Mouse (Mus musculus): ENCODE data around the gene Plcb1. TPM values are rescaled to one million over a fixed set of nuclear protein-coding genes. Genes with fewer than 3 reads are reported as not detected.
A peak's percentile ranks its signal among the peaks of the same experiment; 100 is the strongest.
"Not testable (repeated sequence)": the region's sequence is repeated elsewhere in the genome, so short reads cannot be mapped to it uniquely, and the experiment has no call there.

Gene Plcb1
- polyA plus RNA-seq, 1 experiment from 2014 or later = 23.0 TPM

- DNase-seq (ENCODE audit: low spot score) (no peak), ATAC-seq (no peak)
- 87% methylated on average over 5 of the region's 5 CpGs for WGBS
- no peak overlapping the region for H3K9ac ChIP-seq (ENCODE audit: low read length)
- no peaks in the 10 kb centered on the region for H3K4me1 ChIP-seq (ENCODE audit: control insufficient read depth, insufficient read depth, low read length)
- H3K36me3 ChIP-seq (ENCODE audit: control insufficient read depth, insufficient read depth, low read length) = no peaks in the 10 kb centered on the region
- no peak overlapping the region for H3K4me3 ChIP-seq (ENCODE audit: low read depth, low read length)
- H3K9me3 ChIP-seq (replicated peaks; ENCODE audit: control insufficient read depth, low read length) = no peaks in the 10 kb centered on the region
- no peak overlapping the region for H3K4me2 ChIP-seq (ENCODE audit: low read length)
- H3K27ac ChIP-seq (ENCODE audit: low read depth, low read length) = no peak overlapping the region
- no peaks in the 10 kb centered on the region for H3K27me3 ChIP-seq (replicated peaks; ENCODE audit: control insufficient read depth, insufficient read depth, low read length)
Measured at GRCm38 (mm10) chr2:135362948-135363347, 577.1 kb downstream of the Plcb1 start.

GRCm38 (mm10) chr2:135370259-135370835, 584.5 kb downstream of the Plcb1 start:
- ATAC-seq (no peak), DNase-seq (ENCODE audit: low spot score) (no peak)
- Histone ChIP-seq H3K9ac (ENCODE audit: low read length) (no peak overlapping the region), H3K4me2 (ENCODE audit: low read length) (no peak overlapping the region), H3K9me3 (replicated peaks; ENCODE audit: control insufficient read depth, low read length) (no peaks in the 10 kb centered on the region), H3K27ac (ENCODE audit: low read depth, low read length) (no peak overlapping the region), H3K4me1 (ENCODE audit: control insufficient read depth, insufficient read depth, low read length) (no peaks in the 10 kb centered on the region), H3K27me3 (replicated peaks; ENCODE audit: control insufficient read depth, insufficient read depth, low read length) (no peaks in the 10 kb centered on the region), H3K4me3 (ENCODE audit: low read depth, low read length) (no peak overlapping the region), H3K36me3 (ENCODE audit: control insufficient read depth, insufficient read depth, low read length) (no peaks in the 10 kb centered on the region)
- WGBS = 84% methylated on average over 10 of the region's 10 CpGs

- H3K4me1 ChIP-seq (ENCODE audit: control insufficient read depth, insufficient read depth, low read length); H3K9me3 ChIP-seq (replicated peaks; ENCODE audit: control insufficient read depth, low read length); H3K36me3 ChIP-seq (ENCODE audit: control insufficient read depth, insufficient read depth, low read length); H3K9ac ChIP-seq (ENCODE audit: low read length); H3K4me3 ChIP-seq (ENCODE audit: low read depth, low read length); H3K27me3 ChIP-seq (replicated peaks; ENCODE audit: control insufficient read depth, insufficient read depth, low read length); H3K4me2 ChIP-seq (ENCODE audit: low read length); H3K27ac ChIP-seq (ENCODE audit: low read depth, low read length); ATAC-seq: not testable (repeated sequence)
- peak; percentile 47 for DNase-seq (ENCODE audit: low spot score)
- WGBS = 19% methylated on average over 7 of the region's 7 CpGs
Measured at GRCm38 (mm10) chr2:135380796-135381195, 594.9 kb downstream of the Plcb1 start.

DNA sequence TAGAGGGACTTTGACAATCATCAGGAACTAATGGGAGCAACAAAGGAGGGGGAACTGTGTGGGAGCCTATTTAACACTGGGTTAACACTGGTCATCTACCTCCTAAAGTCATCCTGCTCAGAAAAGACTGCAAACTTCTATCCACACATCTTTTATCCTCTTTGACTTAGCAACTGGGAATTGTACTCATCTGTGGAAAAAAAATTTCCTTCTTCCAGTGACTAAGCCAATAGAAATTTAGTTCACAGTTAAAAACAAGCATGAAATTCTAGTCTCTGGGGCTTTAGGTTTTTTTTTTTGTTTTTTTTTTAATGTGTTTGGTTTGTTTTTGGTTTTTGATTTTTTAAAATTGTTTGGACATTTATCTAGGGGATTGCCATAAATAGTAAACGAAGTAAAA, 595.5 kb downstream of the Plcb1 start:
- no peak overlapping the region for H3K9ac ChIP-seq (ENCODE audit: low read length)

GRCm38 (mm10) chr2:135387990-135388389, 602.1 kb downstream of the Plcb1 start:
- H3K27me3 ChIP-seq (replicated peaks; ENCODE audit: control insufficient read depth, insufficient read depth, low read length) = no peaks in the 10 kb centered on the region
- peak; percentile 19 for DNase-seq (ENCODE audit: low spot score)
- 59% methylated on average over 9 of the region's 9 CpGs for WGBS
- no peak overlapping the region for H3K4me3 ChIP-seq (ENCODE audit: low read depth, low read length)
- no peak overlapping the region for H3K4me2 ChIP-seq (ENCODE audit: low read length)
- peaks cover 3% of the 10 kb centered on the region; the same call in 1 of the 2 replicates for H3K36me3 ChIP-seq (ENCODE audit: control insufficient read depth, insufficient read depth, low read length)
- H3K9ac ChIP-seq (ENCODE audit: low read length) = no peak overlapping the region
- H3K4me1 ChIP-seq (ENCODE audit: control insufficient read depth, insufficient read depth, low read length) = no peaks in the 10 kb centered on the region
- no peaks in the 10 kb centered on the region for H3K9me3 ChIP-seq (replicated peaks; ENCODE audit: control insufficient read depth, low read length)
- H3K27ac ChIP-seq (ENCODE audit: low read depth, low read length) = no peak overlapping the region
- no peak for ATAC-seq

More for the DNA sequence above, 595.5 kb downstream of the Plcb1 start:
- no peaks in the 10 kb centered on the region for H3K27me3 ChIP-seq (replicated peaks; ENCODE audit: control insufficient read depth, insufficient read depth, low read length)
- peaks cover 2% of the 10 kb centered on the region; the same call in 1 of the 2 replicates for H3K36me3 ChIP-seq (ENCODE audit: control insufficient read depth, insufficient read depth, low read length)
- WGBS = 90% methylated on average over 1 of the region's 1 CpGs
- no peaks in the 10 kb centered on the region for H3K4me1 ChIP-seq (ENCODE audit: control insufficient read depth, insufficient read depth, low read length)
- no peak overlapping the region for H3K27ac ChIP-seq (ENCODE audit: low read depth, low read length)
- no peak overlapping the region for H3K4me3 ChIP-seq (ENCODE audit: low read depth, low read length)
- DNase-seq (ENCODE audit: low spot score) (no peak), ATAC-seq (no peak)
- no peaks in the 10 kb centered on the region for H3K9me3 ChIP-seq (replicated peaks; ENCODE audit: control insufficient read depth, low read length)
- no peak overlapping the region for H3K4me2 ChIP-seq (ENCODE audit: low read length)

DNA sequence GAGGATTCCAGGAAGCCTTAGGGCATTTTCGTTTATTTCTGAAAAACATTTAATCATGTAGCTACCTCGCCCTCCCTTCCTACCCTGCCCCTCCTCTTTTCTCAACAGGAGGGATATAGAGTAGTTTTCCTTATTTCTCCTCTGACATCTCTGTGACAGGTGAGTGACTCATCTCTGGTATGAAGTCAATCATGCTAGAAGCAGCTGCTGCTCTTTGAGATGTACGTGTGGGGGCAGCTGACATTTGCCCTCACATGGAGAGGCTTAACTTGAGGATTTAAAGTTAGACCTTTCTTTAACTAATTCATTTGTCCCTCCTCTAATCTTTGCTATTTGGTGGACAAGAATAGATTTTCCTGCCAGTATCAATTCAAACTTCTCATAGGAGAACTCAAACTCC, 608.8 kb downstream of the Plcb1 start:
- no peaks in the 10 kb centered on the region for H3K27me3 ChIP-seq (replicated peaks; ENCODE audit: control insufficient read depth, insufficient read depth, low read length)
- H3K4me2 ChIP-seq (ENCODE audit: low read length) = no peak overlapping the region
- WGBS = 77% methylated on average over 3 of the region's 3 CpGs
- no peak overlapping the region for H3K4me3 ChIP-seq (ENCODE audit: low read depth, low read length)
- H3K27ac ChIP-seq (ENCODE audit: low read depth, low read length) = no peak overlapping the region
- ATAC-seq = no peak
- H3K36me3 ChIP-seq (ENCODE audit: control insufficient read depth, insufficient read depth, low read length) = no peaks in the 10 kb centered on the region
- H3K9ac ChIP-seq (ENCODE audit: low read length) = no peak overlapping the region
- no peaks in the 10 kb centered on the region for H3K9me3 ChIP-seq (replicated peaks; ENCODE audit: control insufficient read depth, low read length)
- DNase-seq (ENCODE audit: low spot score) = no peak
- no peaks in the 10 kb centered on the region for H3K4me1 ChIP-seq (ENCODE audit: control insufficient read depth, insufficient read depth, low read length)

GRCm38 (mm10) chr2:135396375-135396774, 610.5 kb downstream of the Plcb1 start:
- no peaks in the 10 kb centered on the region for H3K27me3 ChIP-seq (replicated peaks; ENCODE audit: control insufficient read depth, insufficient read depth, low read length)
- H3K4me2 ChIP-seq (ENCODE audit: low read length) = no peak overlapping the region
- H3K36me3 ChIP-seq (ENCODE audit: control insufficient read depth, insufficient read depth, low read length) = no peaks in the 10 kb centered on the region
- 91% methylated on average over 3 of the region's 3 CpGs for WGBS
- DNase-seq (ENCODE audit: low spot score) (no peak), ATAC-seq (no peak)
- no peaks in the 10 kb centered on the region for H3K9me3 ChIP-seq (replicated peaks; ENCODE audit: control insufficient read depth, low read length)
- H3K27ac ChIP-seq (ENCODE audit: low read depth, low read length) = no peak overlapping the region
- H3K4me3 ChIP-seq (ENCODE audit: low read depth, low read length) = no peak overlapping the region
- no peaks in the 10 kb centered on the region for H3K4me1 ChIP-seq (ENCODE audit: control insufficient read depth, insufficient read depth, low read length)
- H3K9ac ChIP-seq (ENCODE audit: low read length) = no peak overlapping the region

- Histone ChIP-seq H3K4me2 (ENCODE audit: low read length) (no peak overlapping the region), H3K36me3 (ENCODE audit: control insufficient read depth, insufficient read depth, low read length) (no peaks in the 10 kb centered on the region), H3K27ac (ENCODE audit: low read depth, low read length) (no peak overlapping the region), H3K4me3 (ENCODE audit: low read depth, low read length) (no peak overlapping the region), H3K9me3 (replicated peaks; ENCODE audit: control insufficient read depth, low read length) (no peaks in the 10 kb centered on the region), H3K9ac (ENCODE audit: low read length) (no peak overlapping the region), H3K27me3 (replicated peaks; ENCODE audit: control insufficient read depth, insufficient read depth, low read length) (no peaks in the 10 kb centered on the region), H3K4me1 (ENCODE audit: control insufficient read depth, insufficient read depth, low read length) (no peaks in the 10 kb centered on the region)
- ATAC-seq (no peak), DNase-seq (ENCODE audit: low spot score) (no peak)
- WGBS = 93% methylated on average over 2 of the region's 2 CpGs
Measured at GRCm38 (mm10) chr2:135397970-135398369, 612.1 kb downstream of the Plcb1 start.

DNA sequence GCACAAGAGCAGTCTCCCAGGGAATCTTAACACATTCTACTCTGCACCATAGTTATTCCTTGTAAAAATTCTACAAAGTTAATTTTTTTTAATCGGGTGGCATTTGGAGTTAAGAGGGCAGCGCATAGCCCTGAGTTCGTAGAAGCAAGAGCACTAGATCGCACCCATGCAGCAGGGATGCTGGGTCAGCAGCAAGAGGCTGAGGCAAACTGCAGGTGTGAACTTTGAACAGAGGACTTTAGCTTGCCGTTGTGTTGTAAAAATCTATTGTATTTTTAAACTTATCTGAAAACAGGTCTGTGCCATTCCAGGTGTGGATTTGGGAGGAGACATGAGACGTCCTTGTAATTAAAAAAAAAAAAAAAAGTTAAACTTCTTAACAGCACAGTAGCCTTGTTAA, 613.9 kb downstream of the Plcb1 start:
- WGBS = 82% methylated on average over 6 of the region's 6 CpGs
- Histone ChIP-seq H3K9me3 (replicated peaks; ENCODE audit: control insufficient read depth, low read length) (no peaks in the 10 kb centered on the region), H3K4me3 (ENCODE audit: low read depth, low read length) (no peak overlapping the region), H3K9ac (ENCODE audit: low read length) (no peak overlapping the region), H3K4me2 (ENCODE audit: low read length) (no peak overlapping the region), H3K27me3 (replicated peaks; ENCODE audit: control insufficient read depth, insufficient read depth, low read length) (no peaks in the 10 kb centered on the region), H3K27ac (ENCODE audit: low read depth, low read length) (no peak overlapping the region), H3K36me3 (ENCODE audit: control insufficient read depth, insufficient read depth, low read length) (no peaks in the 10 kb centered on the region), H3K4me1 (ENCODE audit: control insufficient read depth, insufficient read depth, low read length) (no peaks in the 10 kb centered on the region)
- DNase-seq (ENCODE audit: low spot score) = no peak
- no peak for ATAC-seq
